Mouse (Mus musculus): ENCODE results near the gene Abcc3.

Gene Abcc3

DNA sequence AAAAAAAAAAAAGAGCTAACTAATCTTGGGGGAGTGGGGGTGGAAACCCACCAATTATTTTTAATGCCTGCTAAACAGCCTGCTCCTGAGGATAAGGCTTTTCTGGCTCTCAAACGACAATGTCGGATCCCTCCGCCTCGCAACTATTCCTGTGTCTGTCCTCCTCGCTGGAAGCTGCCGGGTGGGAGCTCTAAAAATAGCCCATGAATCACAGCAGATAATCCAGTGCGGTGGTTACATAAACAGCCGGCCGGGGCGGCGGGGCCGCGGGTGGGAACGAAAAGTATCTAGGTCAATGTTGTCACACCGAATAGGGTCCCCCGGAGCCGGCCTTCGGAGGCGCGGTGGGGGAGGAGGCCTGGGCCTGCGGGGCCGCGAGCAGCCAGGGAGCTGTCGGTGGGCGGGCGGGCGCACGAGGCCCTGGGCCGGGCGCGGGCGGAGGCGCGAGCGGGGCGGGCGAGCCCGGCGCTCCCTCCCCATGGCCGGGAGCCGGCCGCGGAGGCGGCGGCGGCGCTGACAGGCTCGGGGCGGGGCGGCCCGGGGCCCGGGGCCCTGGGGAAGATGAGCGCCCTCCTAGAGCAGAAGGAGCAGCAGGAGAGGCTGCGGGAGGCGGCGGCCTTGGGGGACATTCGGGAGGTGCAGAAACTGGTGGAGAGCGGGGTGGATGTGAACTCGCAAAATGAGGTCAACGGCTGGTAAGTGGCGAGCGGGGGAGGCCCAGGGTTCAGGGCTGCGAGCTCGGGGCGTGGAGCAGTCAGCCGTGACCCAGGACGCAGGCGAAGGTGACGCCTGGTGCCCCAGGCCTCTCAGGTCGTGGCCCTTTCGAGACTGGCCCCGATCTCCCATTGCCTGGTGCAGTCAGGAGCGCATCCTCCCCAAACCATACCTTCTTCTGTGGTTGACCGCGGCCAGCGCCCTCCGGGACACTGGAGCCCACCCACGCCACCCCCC, 64.8 kb downstream of the Abcc3 start, which contains the start of gene Ankrd40:
TSS of gene Ankrd40 (plus strand) at position 309 of the 951 bp plus-strand sequence.
- peak; percentile 78 for DNase-seq (ENCODE audit: extremely low spot score, low read depth, low spot score)

- DNase-seq (ENCODE audit: extremely low spot score, low read depth, low spot score) = no peak
Observed at GRCm38 (mm10) chr11:94326961-94327411, 65.8 kb downstream of the Abcc3 start.

DNA sequence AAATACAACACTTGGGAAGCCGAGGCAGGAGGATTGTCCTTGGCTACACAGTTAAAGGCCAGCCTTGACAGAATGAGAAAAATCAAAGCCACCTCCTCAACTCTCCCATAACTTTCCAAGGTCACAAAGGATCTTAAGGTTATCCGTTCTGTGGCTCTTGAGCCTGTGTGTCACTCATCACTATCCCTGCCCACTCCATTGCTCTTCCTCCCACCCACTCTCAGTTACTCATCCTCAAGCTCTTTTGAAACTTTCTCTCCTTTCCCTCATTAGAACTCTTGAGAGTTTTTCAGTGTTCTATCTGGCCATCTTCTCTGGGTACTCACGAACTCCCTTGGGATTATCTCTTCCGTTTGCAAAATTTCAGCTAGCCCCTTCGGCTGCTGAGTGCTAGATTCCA, 68.2 kb downstream of the Abcc3 start:
- DNase-seq (ENCODE audit: extremely low spot score, low read depth, low spot score) = no peak

GRCm38 (mm10) chr11:94323271-94323925, 69.4 kb downstream of the Abcc3 start:
- no peak for DNase-seq (ENCODE audit: extremely low spot score, low read depth, low spot score)

DNA sequence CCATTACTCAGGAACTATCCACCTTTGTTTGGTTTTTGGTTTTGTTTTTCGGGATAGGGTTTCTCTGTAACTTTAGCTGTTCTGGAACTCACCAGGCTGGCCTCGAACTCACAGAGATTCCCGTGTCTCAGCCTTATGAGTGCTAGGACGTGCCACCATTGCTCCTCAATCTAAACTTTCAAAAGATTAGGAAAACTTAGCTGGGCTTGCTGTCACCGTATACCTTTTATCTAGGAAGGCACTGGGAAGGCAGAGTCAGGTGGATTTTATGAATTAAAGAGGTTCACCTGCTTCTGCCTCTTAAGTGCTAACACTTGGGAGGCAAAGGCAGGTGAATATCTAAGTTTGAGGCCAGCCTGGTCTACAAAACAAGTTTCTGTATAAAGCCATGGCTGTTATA, 70.2 kb downstream of the Abcc3 start:
- no peak for DNase-seq (ENCODE audit: extremely low spot score, low read depth, low spot score)

DNA sequence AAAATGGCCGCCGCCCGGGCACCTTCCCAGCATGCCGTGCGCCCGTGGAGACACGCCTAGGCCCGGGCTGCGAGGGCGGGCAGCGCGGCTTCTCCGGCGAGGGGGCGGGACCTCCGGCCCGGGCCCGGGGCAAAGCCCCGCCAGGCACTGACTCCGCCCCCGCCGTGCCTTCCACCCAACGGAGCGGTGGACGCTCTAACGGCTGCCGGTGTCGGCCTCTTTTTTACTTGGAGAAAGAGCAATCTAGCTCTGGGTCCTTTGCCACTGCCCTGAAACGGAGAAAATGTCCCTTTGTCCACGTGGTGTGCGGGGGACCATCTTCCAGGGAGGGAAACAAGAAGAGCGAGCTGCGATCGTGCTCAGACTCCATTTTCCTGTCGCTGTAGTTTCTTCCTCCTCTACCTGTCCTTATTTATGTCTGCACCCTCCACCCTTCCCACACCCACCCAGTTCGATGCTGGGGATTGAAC, 70.8 kb downstream of the Abcc3 start, which contains the start of gene Luc7l3:
TSS of gene Luc7l3 (minus strand) at position 58 of the 470 bp plus-strand sequence.
- DNase-seq (ENCODE audit: extremely low spot score, low read depth, low spot score) = no peak

DNA sequence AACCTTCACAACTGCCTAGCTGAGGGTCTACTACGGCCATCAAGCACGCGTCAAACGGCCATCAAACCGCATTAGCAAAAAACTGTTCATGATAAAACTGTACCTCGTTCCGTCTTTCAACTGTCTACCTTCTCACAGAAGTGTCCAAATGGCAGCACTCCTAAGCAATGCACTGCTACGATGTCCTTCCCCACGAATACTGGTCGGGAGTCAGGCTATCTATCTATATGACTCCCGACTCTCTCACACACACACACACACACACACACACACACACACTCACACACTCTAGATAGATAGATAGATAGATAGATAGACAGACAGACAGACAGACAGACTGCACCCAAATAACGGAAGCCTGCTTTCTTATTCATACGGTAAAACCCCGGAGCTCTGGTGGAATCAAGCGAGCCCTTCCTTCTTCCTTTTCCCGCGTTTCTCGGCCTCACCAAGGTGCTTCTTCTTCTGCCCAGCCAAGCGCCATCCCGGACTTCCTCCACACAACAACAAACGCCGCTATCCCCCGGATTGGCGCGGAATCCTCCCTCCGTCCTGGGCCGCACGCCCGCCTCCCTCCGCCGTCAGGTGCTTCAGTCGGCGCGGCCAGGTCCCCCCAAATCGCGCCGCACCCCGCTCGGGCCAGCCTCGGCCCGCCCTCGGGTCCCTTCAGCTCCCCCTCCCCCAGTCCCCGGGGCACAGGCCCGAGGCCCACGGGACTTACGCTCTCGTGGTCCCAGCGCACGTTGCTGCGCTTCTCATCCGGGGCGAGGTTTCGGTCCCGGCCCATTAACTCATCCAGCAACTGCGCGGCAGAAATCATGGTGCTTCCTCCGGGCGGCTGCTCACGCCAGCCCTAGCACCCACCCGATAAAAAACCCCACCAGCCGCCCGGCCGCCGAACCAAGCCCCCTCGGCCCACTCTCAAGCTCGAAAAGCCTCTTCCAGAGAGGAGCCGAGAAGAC, 71.5 kb downstream of the Abcc3 start:
- DNase-seq (ENCODE audit: extremely low spot score, low read depth, low spot score) = no peak

DNA sequence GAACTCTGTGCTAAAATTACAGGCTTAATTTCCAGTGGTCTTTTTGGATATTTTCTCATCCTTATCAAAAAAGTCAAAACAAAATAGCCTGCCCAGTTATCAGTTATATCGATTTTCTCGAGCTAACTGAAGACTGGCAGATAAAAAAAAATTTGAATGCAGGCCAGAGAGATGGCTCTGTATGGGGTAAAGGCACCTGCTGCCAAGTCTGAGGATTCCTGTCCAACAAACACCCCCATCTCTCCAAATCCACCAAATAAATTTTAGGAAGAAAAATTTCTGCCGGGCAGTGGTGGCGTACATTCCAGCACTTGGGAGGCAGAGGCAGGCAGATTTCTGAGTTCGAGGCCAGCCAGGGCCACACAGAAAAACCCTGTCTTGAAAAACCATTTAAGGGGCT, 74.7 kb downstream of the Abcc3 start:
- no peak for DNase-seq (ENCODE audit: extremely low spot score, low read depth, low spot score)

- no peak for DNase-seq (ENCODE audit: extremely low spot score, low read depth, low spot score)
Observed at GRCm38 (mm10) chr11:94317515-94317914, 75.3 kb downstream of the Abcc3 start.

- no peak for DNase-seq (ENCODE audit: extremely low spot score, low read depth, low spot score)
Observed at GRCm38 (mm10) chr11:94317014-94317413, 75.8 kb downstream of the Abcc3 start.

DNA sequence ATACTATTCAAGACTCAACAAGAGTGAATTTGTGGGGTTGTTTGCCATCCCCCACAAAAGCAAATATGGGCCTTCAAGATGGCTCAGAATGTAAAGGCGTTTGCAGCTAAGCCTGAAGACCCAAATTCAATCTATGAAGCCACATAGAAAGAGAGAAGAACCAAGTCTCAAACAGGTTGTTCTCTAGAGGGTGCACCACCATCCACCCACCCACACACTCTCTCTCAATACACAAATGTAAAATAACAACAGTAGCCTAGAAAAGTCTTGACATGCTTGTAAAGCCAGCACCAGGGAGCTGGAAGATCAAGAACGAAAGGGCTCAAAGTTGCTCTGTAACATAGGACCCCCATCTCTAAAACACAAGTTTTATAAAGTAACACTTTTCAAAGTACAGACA, 76.3 kb downstream of the Abcc3 start:
- no peak for DNase-seq (ENCODE audit: extremely low spot score, low read depth, low spot score)

DNA sequence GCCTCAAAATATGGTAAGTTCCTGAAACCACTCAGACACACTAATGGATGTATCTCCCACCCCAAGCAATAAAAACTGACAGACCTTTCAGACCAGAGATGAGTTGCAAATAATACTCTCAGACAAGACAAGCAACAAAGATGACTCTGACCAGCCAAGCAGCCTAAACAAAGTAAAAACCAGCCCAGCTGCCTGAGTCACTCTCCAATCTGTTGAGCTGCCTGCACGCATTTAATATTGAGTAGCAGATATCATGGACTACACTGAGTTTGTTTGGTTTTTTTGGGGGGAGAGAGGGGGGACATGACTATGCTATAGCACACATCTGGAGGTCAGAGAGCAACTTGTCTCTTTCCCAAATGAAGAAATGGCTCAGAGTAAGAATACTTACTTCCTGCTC, 77.5 kb downstream of the Abcc3 start:
- DNase-seq (ENCODE audit: extremely low spot score, low read depth, low spot score) = no peak

GRCm38 (mm10) chr11:94314098-94314652, 78.6 kb downstream of the Abcc3 start:
- no peak for DNase-seq (ENCODE audit: extremely low spot score, low read depth, low spot score)

DNA sequence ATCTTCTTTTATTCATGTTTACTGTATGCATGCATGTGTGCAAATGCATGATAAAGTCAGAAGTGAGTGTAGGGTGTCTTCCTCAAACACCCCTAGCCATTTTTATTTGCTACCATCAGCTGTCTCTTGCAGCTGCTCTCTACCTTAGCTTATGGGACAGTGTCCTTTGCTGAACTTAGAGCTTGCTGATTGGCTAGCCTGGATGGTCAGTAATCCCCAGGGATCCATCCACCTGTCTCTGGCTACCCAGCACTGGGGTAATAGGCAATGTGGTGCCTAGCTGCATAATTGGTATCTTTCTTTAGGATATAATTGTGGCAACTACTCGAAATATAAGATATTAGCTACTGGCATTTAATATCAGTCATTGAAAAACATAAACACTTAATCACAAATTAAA, 80.1 kb downstream of the Abcc3 start:
- DNase-seq (ENCODE audit: extremely low spot score, low read depth, low spot score) = no peak

GRCm38 (mm10) chr11:94294996-94295845, 97.6 kb downstream of the Abcc3 start:
- DNase-seq (ENCODE audit: extremely low spot score, low read depth, low spot score) = no peak

Measured in hindlimb bud, embryonic 11.5 days (tissue).